Mouse (Mus musculus) forebrain, embryonic 15.5 days (tissue): ENCODE measurements around the gene Cox20. TPM values are rescaled to one million over a fixed set of nuclear protein-coding genes. Genes with fewer than 3 reads are reported as not detected.

Experiments
- ATAC-seq: fragments of 200-750 bp; cut with Nextera tagmentation; replicated peaks from 2 replicates; pipeline ENCODE4 v1.8.0; 2017; ENCODE audit warnings: mild to moderate bottlenecking, moderate TSS enrichment, moderate library complexity
- H3K27ac ChIP-seq: fragments of 300-500 bp; sonication (generic); replicated peaks from 2 replicates; pipeline ENCODE4 v1.5.1; 2015; ENCODE audit warnings: mild to moderate bottlenecking, inconsistent platforms
- H3K27me3 ChIP-seq: fragments of 300-500 bp; sonication (generic); 2 replicates; pipeline ENCODE4 v1.6.1; 2015; ENCODE audit warnings: inconsistent platforms
- H3K36me3 ChIP-seq: fragments of 300-500 bp; sonication (generic); 2 replicates; pipeline ENCODE4 v1.6.1; 2015; ENCODE audit warnings: mild to moderate bottlenecking, inconsistent platforms
- H3K4me1 ChIP-seq: fragments of 300-500 bp; sonication (generic); 2 replicates; pipeline ENCODE4 v1.6.1; 2015; ENCODE audit warnings: inconsistent platforms
- H3K4me2 ChIP-seq: fragments of 300-500 bp; sonication (generic); replicated peaks from 2 replicates; pipeline ENCODE4 v1.6.1; 2015; ENCODE audit warnings: mild to moderate bottlenecking, inconsistent platforms
- H3K4me3 ChIP-seq: fragments of 300-500 bp; sonication (generic); 2 replicates; pipeline ENCODE4 v1.5.1; 2015; ENCODE audit warnings: mild to moderate bottlenecking, inconsistent platforms
- H3K9ac ChIP-seq: fragments of 300-500 bp; sonication (generic); replicated peaks from 2 replicates; pipeline ENCODE4 v1.6.1; 2015; ENCODE audit warnings: mild to moderate bottlenecking, inconsistent platforms
- H3K9me3 ChIP-seq: fragments of 300-500 bp; sonication (generic); 2 replicates; pipeline ENCODE4 v1.6.1; 2016; ENCODE audit warnings: inconsistent platforms
- WGBS: fragments of 180-500 bp; shearing (Covaris S2); methylation state at CpG from one replicate; pipeline ENCODE4 v1.1.7; 2015; ENCODE audit warnings: mixed read lengths; 5-methylcytosine and 5-hydroxymethylcytosine counted together
- microRNA-seq: library from miRNA; unstranded; fragments of <30 nt; microRNA quantifications from one replicate; pipeline ENCODE4, GENCODE M21; 2016
- polyA plus RNA-seq: library from polyadenylated mRNA; unstranded; fragments of >200 nt; fragmentation: Nextera tagmentation; extraction: Ambion mirVana; gene quantifications from 2 replicates; pipeline ENCODE4 v1.2.1, GENCODE M21; 2015

Cox20 gene
- polyA plus RNA-seq, 1 experiment from 2014 or later: 140 TPM

GRCm38 (mm10) chr1:178368548-178369271 is 49.8 kb downstream of the Cox20 start:
- H3K9me3 ChIP-seq: no peaks in the 10 kb centered on the region
- peak overlapping the region; percentile 78 for H3K4me2 ChIP-seq
- peak; percentile 96 for ATAC-seq
- H3K9ac ChIP-seq: peak overlapping the region; percentile 59
- H3K36me3 ChIP-seq: no peaks in the 10 kb centered on the region
- 3% methylated on average over 36 of the region's 36 CpGs for whole genome bisulfite sequencing
- peak overlapping the region; percentile 51 for H3K4me3 ChIP-seq
- peaks cover 5% of the 10 kb centered on the region for H3K4me1 ChIP-seq
- no peaks in the 10 kb centered on the region for H3K27me3 ChIP-seq
- peak overlapping the region; percentile 84 for H3K27ac ChIP-seq

GRCm38 (mm10) chr1:178369272-178369651 is 50.3 kb downstream of the Cox20 start:
- H3K4me3 ChIP-seq: peak overlapping the region; percentile 51
- peak; percentile 81 for ATAC-seq
- under 1% methylated on average over 11 of the region's 11 CpGs for WGBS

More at GRCm38 (mm10) chr1:178369272-178369651, 50.3 kb downstream of the Cox20 start:
- H3K27me3 ChIP-seq: no peaks in the 10 kb centered on the region
- H3K36me3 ChIP-seq: no peaks in the 10 kb centered on the region
- H3K9me3 ChIP-seq: no peaks in the 10 kb centered on the region
- peaks cover 5% of the 10 kb centered on the region for H3K4me1 ChIP-seq
- peak overlapping the region; percentile 78 for H3K4me2 ChIP-seq
- H3K9ac ChIP-seq: peak overlapping the region; percentile 59
- peak overlapping the region; percentile 84 for H3K27ac ChIP-seq

Small RNA genes within 50 kb of the gene (microRNA-seq; reads per million reads assigned to microRNA genes)
- not detected for gene Gm27458

Other genes with a start within 250 kb of the Cox20 start
- 20.0 and 23.4 TPM in 2 replicates for gene Desi2, start 131.7 kb upstream of the Cox20 start, polyA plus RNA-seq
- gene Hnrnpu, start 18.7 kb downstream of the Cox20 start, polyA plus RNA-seq: 410 and 421 TPM in 2 replicates
- gene Efcab2, start 87.0 kb downstream of the Cox20 start, polyA plus RNA-seq: 6.6 and 8.2 TPM in 2 replicates
- gene Kif26b, start 210.0 kb downstream of the Cox20 start, polyA plus RNA-seq: 4.3 and 4.5 TPM in 2 replicates